Mouse (Mus musculus) ovary, adult 18-20 months (tissue): ENCODE measurements around the gene Galr3.

ENCODE experiments used
- DNase-seq: peaks from one replicate; pipeline ENCODE4 v3.0.0; 2022; ENCODE audit warnings: low spot score, mixed read lengths

Gene Galr3

DNA sequence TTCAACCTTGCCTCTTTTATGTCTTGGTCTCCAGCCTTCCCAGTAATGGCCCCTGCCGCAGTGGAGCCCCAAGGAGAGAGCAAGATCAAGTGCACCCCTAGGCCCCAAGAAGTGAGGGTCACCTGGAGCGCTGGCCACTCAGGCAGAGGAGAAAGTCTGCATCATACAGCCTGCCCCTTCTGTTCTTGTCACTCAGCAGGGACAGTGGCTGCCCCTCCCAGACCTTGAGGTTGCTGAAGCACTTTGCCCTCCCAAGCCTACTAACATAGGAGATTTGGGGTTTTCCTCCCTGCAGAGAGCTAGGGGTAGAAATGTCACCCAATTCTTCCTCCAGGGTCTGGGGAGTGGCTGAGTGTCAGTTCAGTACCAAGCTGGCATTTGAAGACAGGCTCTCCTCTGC lies 10.7 kb downstream of the Galr3 start:
- no peak for DNase-seq

DNA sequence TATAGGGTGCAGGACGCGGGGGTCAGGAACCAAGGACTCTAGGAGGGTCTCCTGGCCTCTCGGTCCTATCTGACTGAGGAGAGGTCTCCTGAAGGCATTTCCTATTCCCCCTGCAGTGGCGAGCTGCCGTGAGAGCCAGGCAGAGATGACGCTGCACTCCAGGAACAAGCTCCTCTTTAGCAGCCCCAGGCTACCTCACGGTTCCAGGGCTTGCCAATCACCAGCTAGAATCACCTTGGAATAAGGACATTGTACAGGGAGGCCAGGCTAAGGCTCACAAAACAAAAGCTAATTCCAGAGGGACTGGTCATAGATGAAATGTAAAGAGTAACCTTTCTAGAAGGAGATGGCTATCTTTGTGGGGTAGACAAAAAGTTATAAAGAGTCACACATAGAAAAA lies 14.9 kb downstream of the Galr3 start:
- no peak for DNase-seq

DNA sequence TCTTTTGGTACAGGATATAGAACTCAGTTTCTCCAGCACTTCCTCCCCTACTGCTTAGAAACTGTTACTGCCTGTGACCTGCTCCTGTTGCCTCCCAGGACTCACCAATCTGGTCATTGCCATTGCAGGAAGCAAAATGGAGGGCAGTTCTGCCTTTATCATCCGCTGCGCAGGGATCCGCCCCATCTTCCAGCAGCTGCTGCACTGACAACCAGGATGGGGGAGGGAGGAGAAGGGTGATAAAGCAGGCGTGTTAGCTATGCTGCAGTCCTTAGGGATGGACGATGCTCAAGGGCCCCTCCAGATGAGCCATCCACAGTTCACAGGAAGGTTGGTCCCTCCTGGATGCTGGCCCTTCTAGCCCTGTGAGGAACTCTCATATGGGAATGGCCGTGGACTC lies 16.2 kb downstream of the Galr3 start:
- no peak for DNase-seq

DNA sequence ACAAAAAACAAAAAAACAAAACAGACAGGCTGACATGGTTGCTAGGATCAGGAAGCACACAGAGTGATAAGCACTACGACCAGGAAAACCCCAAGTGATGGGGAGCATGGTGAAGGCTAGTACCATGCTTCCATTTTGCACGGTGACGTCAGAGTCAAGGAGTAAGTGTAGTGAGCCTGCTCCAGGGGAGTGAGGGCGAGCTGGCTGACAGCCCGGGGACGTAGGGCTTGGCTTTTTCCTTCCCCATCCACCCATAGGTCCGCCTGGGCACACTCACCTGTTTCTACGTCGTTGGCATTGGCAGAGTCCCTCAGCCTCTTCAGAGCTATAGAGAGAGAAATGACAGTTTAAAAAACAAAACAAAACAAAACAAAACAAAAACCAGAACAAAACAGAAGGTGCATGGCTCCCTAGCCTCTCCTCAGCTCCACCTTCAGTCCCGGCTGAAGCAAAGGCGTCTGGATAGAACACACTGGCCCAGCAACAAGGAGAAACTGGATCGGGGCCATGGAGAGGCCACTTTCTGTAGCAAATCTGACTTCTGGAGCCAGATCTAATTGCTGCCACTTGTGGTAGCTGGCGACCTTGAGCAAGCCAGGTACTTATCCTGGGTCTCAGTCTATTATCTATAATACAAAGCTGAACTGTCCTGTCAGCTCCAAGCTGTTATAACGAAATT lies 19.3 kb downstream of the Galr3 start:
- no peak for DNase-seq

DNA sequence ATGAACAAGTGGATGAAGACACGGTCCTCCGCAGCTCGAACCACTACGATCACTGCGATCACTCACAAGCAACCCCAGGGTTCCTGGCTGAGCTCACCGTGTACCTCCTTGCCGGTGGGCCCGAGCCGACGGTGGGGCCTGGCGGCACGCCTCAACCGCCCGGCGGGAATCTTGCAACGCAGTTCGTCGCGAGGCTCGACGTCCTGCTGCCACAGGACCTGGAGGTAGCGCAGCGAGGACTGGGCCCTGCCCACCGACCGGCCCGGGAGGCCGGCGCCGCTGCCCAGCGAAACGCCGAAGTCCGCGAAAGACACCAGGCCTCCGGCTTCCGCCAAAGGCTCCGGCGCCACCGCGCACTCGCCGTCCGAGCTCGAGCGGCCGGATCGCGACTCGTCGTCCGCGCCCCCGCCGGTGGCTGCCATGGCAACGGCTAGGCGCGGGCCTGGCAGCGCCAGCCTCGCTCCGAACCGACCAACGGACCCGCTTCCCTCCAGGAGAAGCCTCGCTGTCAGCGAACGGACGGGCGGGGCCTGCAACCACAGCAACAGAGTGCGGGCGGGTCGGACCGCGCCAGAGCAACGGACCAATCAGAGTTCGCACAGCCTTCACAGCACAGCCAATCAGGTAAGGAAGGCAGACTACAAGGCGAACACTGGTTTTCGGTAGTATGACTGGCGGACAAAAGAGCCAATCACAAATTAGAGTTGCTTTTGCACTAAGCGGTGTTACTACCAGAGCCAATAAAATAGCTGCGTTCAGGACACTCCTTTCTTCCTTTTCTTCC lies 20.9 kb downstream of the Galr3 start, which contains the start of gene Ankrd54:
Ankrd54 (minus strand) TSS at position 518 of the 784 bp plus-strand sequence.
- DNase-seq: peak; percentile 98

DNA sequence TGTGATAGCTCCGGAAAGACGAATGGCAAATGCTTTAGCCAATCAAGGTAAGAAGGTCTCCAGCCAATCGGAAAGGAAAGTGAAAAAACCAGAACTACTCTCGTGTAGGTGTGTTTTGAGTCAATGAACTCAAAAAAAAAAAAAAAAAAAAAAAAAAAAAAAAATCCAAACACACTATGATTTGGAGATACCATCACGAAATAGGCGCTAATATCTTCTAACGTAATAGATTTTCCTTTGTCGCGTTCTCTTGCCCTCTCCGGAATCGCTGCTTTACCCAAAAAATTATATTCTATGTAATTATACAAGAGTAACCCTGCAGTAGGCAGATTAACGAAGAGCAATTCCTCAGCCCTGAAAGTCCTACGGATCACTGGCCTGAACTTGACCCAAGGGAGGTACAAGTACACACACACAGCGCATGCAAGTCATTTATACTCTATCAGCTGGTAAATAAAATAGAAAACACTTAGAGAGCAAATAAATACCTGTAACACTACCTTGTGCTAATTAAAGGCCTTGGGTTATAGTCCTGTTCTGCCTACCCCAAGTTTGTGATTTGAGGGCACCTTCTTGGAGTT lies 21.6 kb downstream of the Galr3 start:
- no peak for DNase-seq

DNA sequence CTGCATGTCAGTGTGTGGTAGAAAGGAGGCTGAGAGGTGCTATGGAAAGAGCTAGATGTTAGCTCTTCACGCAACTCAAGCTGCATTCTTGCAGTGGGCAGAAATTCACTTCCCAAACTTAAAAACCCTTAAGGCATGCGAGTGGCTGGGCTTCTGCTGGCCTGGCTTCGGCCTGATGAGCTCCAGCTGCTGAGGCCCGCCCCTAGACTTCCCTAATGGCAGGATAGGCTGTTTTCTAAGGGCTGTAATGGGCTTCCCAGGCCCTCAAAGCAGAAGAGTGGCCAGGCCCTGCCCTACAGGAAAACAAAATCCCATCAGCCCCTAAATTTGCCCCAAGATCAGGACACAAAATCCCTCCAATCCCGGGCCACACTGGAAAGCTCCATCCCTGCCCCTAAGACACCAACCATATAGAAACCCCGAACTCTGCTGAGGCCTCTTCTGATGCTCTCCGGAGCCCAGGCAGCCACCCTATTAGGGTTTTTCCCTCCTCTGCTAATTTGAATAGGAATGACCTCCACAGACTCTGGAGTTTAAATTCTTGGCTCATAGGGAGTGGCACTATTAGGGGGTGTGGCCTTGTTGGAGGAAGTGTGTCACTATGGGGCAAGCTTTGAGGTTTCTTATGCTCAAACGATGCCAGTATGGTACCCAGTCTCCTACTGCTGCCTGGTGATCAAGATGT lies 23.5 kb downstream of the Galr3 start:
- no peak for DNase-seq

DNA sequence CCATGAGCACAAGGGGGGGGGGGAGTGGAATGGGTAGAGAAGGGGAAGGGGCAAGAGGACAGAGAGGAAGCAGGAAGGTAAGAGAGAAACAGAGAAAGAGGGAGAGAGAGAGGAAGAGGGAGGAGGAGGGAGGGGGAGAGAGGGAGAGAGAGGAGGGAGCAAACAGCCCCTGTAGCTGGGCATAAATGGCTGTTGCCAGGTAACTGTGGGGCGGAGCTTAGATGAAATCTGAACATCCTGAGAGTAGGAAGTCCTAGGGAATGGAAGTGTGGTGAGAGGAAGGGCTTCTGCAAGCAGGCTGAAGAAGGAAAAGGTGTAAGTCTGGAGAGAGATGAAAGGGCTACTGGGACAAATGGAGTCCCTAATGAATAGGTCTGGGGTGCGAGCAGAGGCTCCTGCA lies 24.6 kb downstream of the Galr3 start:
- DNase-seq: no peak

DNA sequence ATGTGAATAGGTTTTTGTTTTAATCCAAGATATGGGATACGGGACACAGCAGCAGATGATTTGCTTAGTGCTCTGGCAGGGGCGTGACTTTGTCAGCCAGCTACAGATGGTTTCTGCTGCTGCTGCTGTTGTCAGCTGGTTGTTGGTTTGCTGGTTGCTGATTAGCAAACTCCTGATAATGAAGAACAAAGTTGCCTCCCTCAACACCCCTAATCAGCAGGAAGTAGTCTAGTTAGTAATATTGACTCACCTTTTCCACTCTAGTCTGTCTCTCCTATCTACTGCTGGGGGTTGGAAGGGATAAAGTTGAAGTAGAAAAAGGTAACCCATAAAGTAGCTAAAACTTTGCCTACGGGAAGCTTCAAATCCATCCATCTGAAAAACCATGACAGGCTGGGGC lies 25.9 kb downstream of the Galr3 start:
- no peak for DNase-seq

DNA sequence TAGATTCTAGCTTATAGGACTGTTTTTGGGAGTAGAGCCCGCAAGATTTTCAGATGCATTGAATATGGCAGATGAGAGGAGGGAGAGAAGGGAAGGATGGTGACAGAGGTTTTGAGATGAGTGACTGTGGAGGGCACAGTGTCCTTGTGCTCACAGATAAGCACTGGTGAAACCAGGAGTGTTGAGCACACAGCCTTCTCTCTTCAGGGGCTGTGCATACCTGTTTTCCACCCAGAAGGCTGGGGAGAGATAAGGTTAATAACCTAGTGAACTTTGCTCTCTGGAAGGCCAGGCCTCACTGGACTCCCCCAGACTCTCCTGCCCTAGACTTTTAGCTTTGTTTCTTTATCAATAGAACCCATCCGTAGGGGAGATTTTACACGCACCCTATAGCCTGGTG lies 26.7 kb downstream of the Galr3 start:
- DNase-seq: no peak

DNA sequence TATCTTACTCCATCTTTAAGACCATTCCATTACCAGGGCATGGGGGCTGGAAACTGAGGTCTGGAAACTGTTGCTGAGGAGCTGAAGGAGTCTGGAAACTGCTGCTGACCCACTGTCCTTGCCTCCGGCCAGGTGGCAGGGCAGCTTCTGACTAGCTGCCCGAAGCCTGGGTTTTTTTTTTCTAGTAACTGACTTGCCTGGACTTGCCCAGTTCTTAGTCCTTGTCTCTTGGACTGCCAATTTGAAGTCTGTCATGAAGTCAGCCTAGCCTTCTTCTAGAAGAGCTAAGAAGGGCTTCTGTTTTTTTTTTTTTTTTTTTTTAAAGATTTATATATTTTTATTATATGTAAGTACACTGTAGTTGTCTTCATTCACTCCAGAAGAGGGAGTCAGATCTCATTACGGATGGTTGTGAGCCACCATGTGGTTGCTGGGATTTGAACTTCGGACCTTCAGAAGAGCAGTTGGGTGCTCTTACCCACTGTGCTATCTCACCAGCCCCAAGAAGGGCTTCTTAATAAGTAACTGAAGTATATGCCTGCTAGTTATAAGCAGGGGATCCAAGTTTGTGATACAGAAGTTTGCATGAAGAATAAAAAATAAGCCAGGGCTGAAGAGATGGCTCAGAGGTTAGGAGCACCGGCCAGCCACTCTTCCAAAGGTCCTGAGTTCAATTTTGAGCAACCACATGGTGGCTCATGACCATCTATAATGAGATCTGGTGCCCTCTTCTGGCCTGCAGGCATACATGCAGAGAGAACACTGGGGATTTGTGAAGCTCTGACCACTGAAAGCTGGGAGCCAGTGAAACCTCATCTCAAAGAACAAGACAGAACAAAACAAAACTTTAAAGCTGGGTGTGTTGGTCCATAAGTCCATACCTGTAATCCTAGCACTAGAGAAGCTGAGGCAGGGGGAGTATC lies 29.7 kb downstream of the Galr3 start:
- no peak for DNase-seq

DNA sequence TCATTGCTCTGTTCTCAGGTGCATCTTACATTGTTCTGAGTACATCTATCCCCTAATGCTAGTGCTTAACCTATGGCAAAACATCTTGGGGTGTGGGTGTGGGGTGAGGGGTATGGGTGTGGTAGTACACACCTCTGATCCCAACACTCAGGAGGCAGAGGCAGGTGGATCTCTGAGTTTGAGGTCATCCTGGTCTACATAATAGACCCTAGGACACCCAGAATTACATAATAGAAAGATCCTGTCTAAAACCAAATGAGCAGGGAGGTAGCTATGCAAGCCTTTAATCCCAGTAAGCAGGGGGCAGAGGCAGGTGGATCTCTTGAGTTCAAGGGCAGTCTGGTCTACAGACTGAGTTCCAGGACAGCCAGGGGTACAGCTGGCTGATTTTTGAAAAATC lies 32.1 kb downstream of the Galr3 start:
- DNase-seq: no peak

DNA sequence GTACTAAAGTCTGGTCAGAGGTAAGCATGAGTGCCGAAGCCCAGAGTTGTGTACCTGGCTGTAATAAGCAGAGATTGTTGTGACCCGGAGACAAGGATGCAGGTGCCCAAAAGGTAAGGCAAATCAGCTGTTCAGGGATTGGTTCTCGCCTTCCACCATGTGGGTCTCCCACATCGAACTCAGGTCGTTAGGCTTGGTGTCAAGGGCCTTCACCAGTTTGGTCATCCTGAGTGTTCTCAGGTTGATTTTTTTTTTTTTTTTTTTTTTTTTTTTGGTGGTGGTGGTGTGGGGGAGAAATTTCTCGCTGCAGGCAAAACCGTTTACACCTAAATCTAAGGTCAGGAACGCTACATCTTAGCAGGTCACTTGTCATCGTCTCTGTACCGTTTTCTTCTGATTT lies 32.8 kb downstream of the Galr3 start:
- DNase-seq: no peak

DNA sequence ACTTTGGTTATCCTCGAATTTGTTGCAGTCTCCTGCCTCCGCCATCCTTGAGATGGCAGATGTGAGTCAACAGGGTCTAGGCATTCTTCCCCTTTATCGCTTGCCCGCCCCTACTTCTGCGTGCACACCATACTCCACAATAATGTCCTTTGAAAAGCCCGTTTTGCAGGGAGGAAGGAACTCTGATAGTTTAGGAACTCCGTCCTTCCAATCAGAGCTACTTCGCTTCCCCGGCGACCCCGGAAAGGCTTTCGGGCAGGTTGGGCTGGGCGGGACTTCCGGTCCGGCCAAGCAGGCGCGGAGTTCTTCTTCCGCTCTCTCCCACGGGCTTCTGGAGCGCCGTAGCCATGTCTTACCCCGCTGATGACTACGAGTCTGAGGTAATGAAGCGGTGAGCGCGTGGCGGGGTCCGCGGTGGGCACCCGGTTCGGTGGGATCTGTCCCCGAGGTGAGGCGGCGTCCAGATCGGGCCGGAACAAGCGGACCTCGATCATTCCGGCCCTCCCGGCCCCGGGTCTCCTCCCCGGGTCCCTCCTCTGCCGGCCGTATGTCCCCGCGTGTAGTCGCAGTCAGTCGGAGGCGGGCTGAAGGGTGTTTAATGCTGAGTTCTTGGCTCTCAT lies 33.3 kb downstream of the Galr3 start, which contains the start of gene Eif3l:
Eif3l (plus strand) TSS at position 267 of the 620 bp plus-strand sequence.
- DNase-seq: peak; percentile 84

DNA sequence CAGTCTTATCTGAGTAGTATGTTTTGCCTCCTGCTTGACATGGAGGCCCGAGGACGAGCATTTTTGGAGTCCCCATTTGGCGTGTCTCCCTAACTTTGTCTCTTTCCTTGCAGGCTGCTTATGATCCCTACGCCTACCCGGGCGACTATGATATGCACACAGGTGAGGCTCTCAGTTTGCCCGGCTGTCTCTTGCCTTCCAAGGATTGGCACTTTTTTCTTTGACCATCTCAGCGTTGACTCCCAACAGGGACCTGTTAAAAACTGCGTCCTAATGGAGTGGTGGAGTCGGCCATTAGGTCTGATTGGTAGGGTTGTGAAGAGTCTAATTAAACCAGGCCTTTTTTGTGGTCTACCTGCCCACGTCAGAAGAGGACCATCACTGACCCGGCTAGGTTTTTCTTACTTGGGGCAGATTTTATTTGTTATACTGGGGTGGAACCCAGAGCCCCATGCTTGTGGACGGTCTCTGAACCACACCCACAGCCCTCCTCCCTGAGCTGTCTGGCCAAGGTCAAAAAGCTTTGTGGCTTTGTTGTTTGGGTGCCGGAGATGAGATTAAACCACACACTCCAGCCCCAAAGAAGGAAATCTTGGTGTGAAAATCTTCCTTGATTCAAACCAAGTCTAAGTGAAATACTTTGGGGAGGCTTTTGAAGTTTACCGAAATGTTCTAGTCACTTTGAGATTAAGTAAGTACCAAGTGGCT lies 34.1 kb downstream of the Galr3 start:
- no peak for DNase-seq

DNA sequence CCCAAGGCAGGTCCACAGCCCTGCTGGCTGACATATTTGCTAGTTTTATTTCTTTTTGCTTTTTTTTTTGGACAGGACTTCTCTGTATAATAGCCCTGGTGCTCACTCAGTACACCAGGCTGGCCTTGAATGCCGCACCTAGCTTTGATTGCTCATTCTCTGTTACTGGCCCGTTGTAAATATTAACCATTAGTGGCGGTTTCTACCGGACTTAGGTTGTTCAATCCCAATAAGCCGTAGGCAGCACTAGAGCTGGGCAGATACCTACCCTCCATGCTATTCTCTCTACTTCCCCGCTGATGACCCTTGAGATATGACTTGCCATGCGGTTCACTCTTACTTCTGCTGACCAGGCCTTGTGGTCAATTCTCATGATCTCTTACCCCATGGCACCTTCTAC lies 37.9 kb downstream of the Galr3 start:
- DNase-seq: no peak

DNA sequence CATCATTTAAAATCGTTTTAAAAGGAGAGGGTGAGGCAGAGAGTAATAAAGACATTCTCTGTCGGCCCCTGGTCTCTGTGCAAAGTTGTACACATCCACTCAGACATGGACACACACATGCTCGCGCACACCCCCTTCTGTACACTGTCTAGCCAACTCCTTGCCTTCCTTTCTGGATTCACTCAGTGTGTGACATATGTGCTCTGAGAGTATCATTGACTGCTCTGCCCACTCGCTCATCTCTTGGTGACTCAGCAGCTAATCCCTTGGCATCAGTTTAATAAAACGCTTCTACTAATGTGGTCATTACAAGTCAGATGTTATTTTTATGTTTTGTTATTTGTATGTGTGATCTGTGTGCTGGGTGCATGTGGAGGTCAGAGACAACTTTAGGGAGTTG lies 50.6 kb downstream of the Galr3 start:
- no peak for DNase-seq
